Mouse (Mus musculus): ENCODE data around the gene Cep250. TPM values are rescaled to one million over a fixed set of nuclear protein-coding genes. Genes with fewer than 3 reads are reported as not detected.
A peak's percentile ranks its signal among the peaks of the same experiment; 100 is the strongest.

Cep250 gene
- total and polyA plus RNA-seq, 3 experiments = 12.8 to 16.4 TPM; not detected in 1

DNA sequence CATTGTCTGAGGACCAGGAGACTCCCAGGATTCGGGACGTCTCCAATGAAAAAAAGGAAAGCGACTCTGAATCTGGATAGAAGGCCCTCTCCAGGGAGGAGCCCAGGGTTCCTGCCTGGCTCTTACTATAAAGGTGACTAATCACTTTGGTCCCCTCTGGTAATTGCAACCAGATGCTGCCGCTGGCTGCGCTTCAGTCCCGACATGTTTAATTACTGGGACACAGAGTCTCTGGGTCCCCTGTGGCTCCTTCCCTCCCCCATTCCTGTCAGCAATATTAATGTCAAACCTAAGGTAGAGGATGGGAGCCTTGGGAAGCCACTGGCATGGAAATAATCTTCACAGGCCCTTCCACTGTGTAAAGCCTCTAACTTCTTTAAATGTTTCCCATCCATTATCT lies 6.9 kb upstream of the Cep250 start:
- Histone ChIP-seq H3K4me3 (ENCODE audit: control insufficient read depth in 1 of 2, insufficient read depth in 1 of 2, low read depth in 2 of 2, low read length in 2 of 2) (no peak overlapping the region), H3K27ac (ENCODE audit: control insufficient read depth, low read depth, low read length) (no peak overlapping the region), H3K36me3 (ENCODE audit: control insufficient read depth in 1 of 2, insufficient read depth in 2 of 2, low read length in 2 of 2) (peaks cover 0 to 20% of the 10 kb centered on the region in 2 experiments; a peak in 2 of 4 replicates), H3K9me3 (replicated peaks; ENCODE audit: insufficient read depth, low read length) (no peaks in the 10 kb centered on the region), H3K9ac (ENCODE audit: control insufficient read depth, low read depth, low read length, poor library complexity, severe bottlenecking) (no peak overlapping the region), H3K79me2 (ENCODE audit: control insufficient read depth, insufficient read depth, low read length, poor library complexity) (no peaks in the 10 kb centered on the region; the same call in 1 of the 2 replicates), H3K4me1 (ENCODE audit: control insufficient read depth in 1 of 2, insufficient read depth in 2 of 2, low read length in 2 of 2) (peaks cover 9 to 20% of the 10 kb centered on the region in 2 experiments), H3K27me3 (ENCODE audit: control insufficient read depth in 1 of 2, insufficient read depth in 2 of 2, low read length in 2 of 2) (no peaks in the 10 kb centered on the region)
- no peak for TF ChIP-seq MEF2A (IDR thresholded peaks at IDR 0.05; ENCODE audit: extremely low read depth, insufficient replicate concordance, low read depth, low read length, poor library complexity, severe bottlenecking)
- no peak for TF ChIP-seq POLR2AphosphoS2 (IDR thresholded peaks at IDR 0.05; ENCODE audit: low read length)
- TF ChIP-seq NELFE (IDR thresholded peaks at IDR 0.05; ENCODE audit: low read depth, low read length) = no peak
- no peak for TF ChIP-seq RAD21 (IDR thresholded peaks at IDR 0.05; ENCODE audit: low read depth, low read length)
- no peak for TF ChIP-seq POLR2A (IDR thresholded peaks at IDR 0.05; ENCODE audit: control insufficient read depth in 1 of 2, insufficient read depth in 1 of 2, low read depth in 1 of 2, low read length in 2 of 2, poor library complexity in 1 of 2)
- TF ChIP-seq SMC3 (IDR thresholded peaks at IDR 0.05; ENCODE audit: low read depth, low read length) = no peak
- TF ChIP-seq RCOR1 (IDR thresholded peaks at IDR 0.05; ENCODE audit: low read depth, low read length) = no peak
- no peak for TF ChIP-seq BHLHE40 (IDR thresholded peaks at IDR 0.05; ENCODE audit: borderline replicate concordance, low read depth, low read length)
- TF ChIP-seq TAL1 (IDR thresholded peaks at IDR 0.05; ENCODE audit: low read length) = no peak
- no peak for TF ChIP-seq MYB (IDR thresholded peaks at IDR 0.05; ENCODE audit: low read depth, low read length)
- no peak for DNase-seq (ENCODE audit: low read depth, low spot score)

GRCm38 (mm10) chr2:155952006-155952405 lies 4.3 kb upstream of the Cep250 start:
- peak; percentile 59 to 75 (median 72) for TF ChIP-seq CTCF (IDR thresholded peaks at IDR 0.05 in 2 of 3, conservative IDR thresholded peaks at IDR 0.05 in 1 of 3; ENCODE audit: control insufficient read depth in 1 of 3, insufficient read depth in 1 of 3, low read depth in 2 of 3, low read length in 3 of 3, poor library complexity in 1 of 3, severe bottlenecking in 1 of 3)
- TF ChIP-seq RAD21 (IDR thresholded peaks at IDR 0.05; ENCODE audit: low read depth, low read length) = peak; percentile 80
- TF ChIP-seq SMC3 (IDR thresholded peaks at IDR 0.05; ENCODE audit: low read depth, low read length) = peak; percentile 78
- TF ChIP-seq SIN3A (IDR thresholded peaks at IDR 0.05; ENCODE audit: low read length) = 0 out of 2 replicates have a peak, but pooled peaks have one; percentile 40
- peak; percentile 71 for TF ChIP-seq ZC3H11A (IDR thresholded peaks at IDR 0.05; ENCODE audit: low read depth, low read length)
- TF ChIP-seq BHLHE40 (IDR thresholded peaks at IDR 0.05; ENCODE audit: borderline replicate concordance, low read depth, low read length) = no peak
- TF ChIP-seq CHD1 (IDR thresholded peaks at IDR 0.05; ENCODE audit: low read depth, low read length) = no peak
- TF ChIP-seq TBP (IDR thresholded peaks at IDR 0.05; ENCODE audit: low read depth, low read length) = no peak

More at GRCm38 (mm10) chr2:155952006-155952405, 4.3 kb upstream of the Cep250 start:
- Histone ChIP-seq H3K9ac (ENCODE audit: control insufficient read depth, low read depth, low read length, poor library complexity, severe bottlenecking) (no peak overlapping the region), H3K4me1 (ENCODE audit: control insufficient read depth in 1 of 2, insufficient read depth in 2 of 2, low read length in 2 of 2) (peaks cover 2 to 11% of the 10 kb centered on the region in 2 experiments), H3K79me2 (ENCODE audit: control insufficient read depth, insufficient read depth, low read length, poor library complexity) (peaks cover 7% of the 10 kb centered on the region), H3K9me3 (replicated peaks; ENCODE audit: insufficient read depth, low read length) (no peaks in the 10 kb centered on the region), H3K36me3 (ENCODE audit: control insufficient read depth in 1 of 2, insufficient read depth in 2 of 2, low read length in 2 of 2) (peaks cover 0 to 12% of the 10 kb centered on the region in 2 experiments; a peak in 2 of 4 replicates), H3K4me3 (ENCODE audit: control insufficient read depth in 1 of 2, insufficient read depth in 1 of 2, low read depth in 2 of 2, low read length in 2 of 2) (no peak overlapping the region), H3K27ac (ENCODE audit: control insufficient read depth, low read depth, low read length) (no peak overlapping the region), H3K27me3 (ENCODE audit: control insufficient read depth in 1 of 2, insufficient read depth in 2 of 2, low read length in 2 of 2) (no peaks in the 10 kb centered on the region)
- peak; percentile 75 for DNase-seq (ENCODE audit: low read depth, low spot score)
